ENCODE assay signal across 8 mouse cellular contexts in the genomic region with DNA sequence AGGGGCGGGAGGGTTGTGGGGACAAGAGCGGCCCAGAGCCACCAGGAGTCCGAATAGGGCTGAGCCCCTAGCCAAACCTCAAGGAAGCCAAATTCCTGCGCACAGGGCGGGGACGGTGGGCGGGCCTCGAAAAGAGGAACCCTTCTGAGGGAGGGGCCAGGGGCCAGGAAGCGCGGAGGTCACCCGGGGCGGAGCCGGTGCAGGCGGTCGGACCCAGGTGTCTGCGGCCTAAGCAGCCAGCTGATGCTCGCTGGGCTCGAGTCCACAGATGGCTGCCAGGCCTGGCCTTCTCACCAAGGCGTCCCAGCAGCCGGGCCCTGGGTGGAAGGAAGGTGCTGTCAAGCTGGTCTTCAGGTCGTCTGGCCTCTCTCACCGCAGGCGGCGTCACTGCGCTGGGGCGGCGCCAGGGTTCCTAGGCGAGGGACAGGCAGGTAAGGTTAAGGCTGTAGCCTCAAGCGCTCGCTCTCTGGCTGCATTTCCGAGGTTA. TPM values are rescaled to one million over a fixed set of nuclear protein-coding genes. Genes with fewer than 3 reads are reported as not detected.
DNase-seq lines count a peak whose midpoint lies in the region; ATAC-seq and TF ChIP-seq lines count a peak whose summit lies in the region.

No protein-coding gene starts in this region.

- H3K9ac ChIP-seq in forebrain, postnatal 0 days: no peak overlapping the region

- peaks cover 29% of the 10 kb centered on the region for H3K27me3 ChIP-seq in forebrain, embryonic 10.5 days (ENCODE audit: poor library complexity, severe bottlenecking)
- H3K27me3 ChIP-seq in forebrain, postnatal 0 days (ENCODE audit: insufficient read depth, low read length): no peaks in the 10 kb centered on the region

- DNase-seq in forebrain, embryonic 10.5 days (ENCODE audit: extremely low spot score, low spot score): peak; percentile 39
- no peak for DNase-seq in forebrain, postnatal 0 days
- peak; percentile 93 for DNase-seq in ZHBTc4 (ENCODE audit: low read depth, low spot score)
- DNase-seq in gastrocnemius, postnatal 14 days: peak; percentile 61
- DNase-seq in kidney, postnatal 25 days: peak; percentile 7 to 51
- DNase-seq in thymus, postnatal 0 days (ENCODE audit: low spot score): peak; percentile 79
- DNase-seq in frontal cortex, postnatal 14 days (ENCODE audit: low spot score in 2 of 2): no peak

- H3K4me1 ChIP-seq in forebrain, embryonic 10.5 days: peaks cover 18% of the 10 kb centered on the region
- H3K4me1 ChIP-seq in forebrain, postnatal 0 days (ENCODE audit: insufficient read depth): no peaks in the 10 kb centered on the region

- H3K4me3 ChIP-seq in forebrain, embryonic 10.5 days: peak overlapping the region; percentile 40
- H3K4me3 ChIP-seq in forebrain, postnatal 0 days (ENCODE audit: low read depth, low read length): no peak overlapping the region

- no peaks in the 10 kb centered on the region for H3K36me3 ChIP-seq in forebrain, embryonic 10.5 days (replicated peaks)
- H3K36me3 ChIP-seq in forebrain, postnatal 0 days (ENCODE audit: insufficient read depth): no peaks in the 10 kb centered on the region

- H3K4me2 ChIP-seq in forebrain, postnatal 0 days (ENCODE audit: low read depth): no peak overlapping the region

- H3K27ac ChIP-seq in forebrain, embryonic 10.5 days: peak overlapping the region; percentile 48; the same call in 1 of the 2 replicates
- no peak overlapping the region for H3K27ac ChIP-seq in forebrain, postnatal 0 days (ENCODE audit: low read depth, low read length)

- intact Hi-C loops in gastrocnemius, postnatal 14 days (cut with DNase I; ENCODE audit: low total_unique reads): no loop called here

- no peak for ATAC-seq in forebrain, postnatal 0 days
- ATAC-seq in megakaryocyte progenitor cell, adult 5-6 weeks (replicated peaks; ENCODE audit: poor library complexity): peak; percentile 87

- TF ChIP-seq CTCF in forebrain, postnatal 0 days (IDR thresholded peaks at IDR 0.05; ENCODE audit: low read depth): no peak

- WGBS in forebrain, embryonic 10.5 days: 10% methylated on average over 31 of the region's 31 CpGs
- WGBS in forebrain, postnatal 0 days: 14% methylated on average over 31 of the region's 31 CpGs

- H3K9me3 ChIP-seq in forebrain, embryonic 10.5 days: peaks cover 8% of the 10 kb centered on the region
- peaks cover 7% of the 10 kb centered on the region; the same call in 1 of the 2 replicates for H3K9me3 ChIP-seq in forebrain, postnatal 0 days (ENCODE audit: low read length)

RNA-seq across cellular contexts. Expression of gene Cdh15, which starts 22.7 kb away (rescaled TPM):
- 0.71 and 0.72 TPM in 2 replicates for polyA plus RNA-seq in forebrain, embryonic 10.5 days (2016; fragmentation: Nextera tagmentation; extraction: Ambion mirVana)
- total RNA-seq in forebrain, postnatal 0 days (2014; rRNA removed): 1.7 and 1.8 TPM in 2 replicates
- polyA plus RNA-seq in forebrain, postnatal 0 days (2015; fragmentation: Nextera tagmentation; extraction: Ambion mirVana): 2.7 and 3.3 TPM in 2 replicates
- 10 to 100 TPM; 16.2 to 20.9 TPM for total RNA-seq in gastrocnemius, postnatal 14 days (2021)
- not detected in 2 replicates for total RNA-seq in megakaryocyte progenitor cell, adult 5-6 weeks (2015)
- not detected in 2 replicates for total RNA-seq in megakaryocyte progenitor cell, adult 5-6 weeks (2017)
- 0.21 and 0.36 TPM in 2 replicates for polyA plus RNA-seq in thymus, postnatal 0 days (2015; fragmentation: Nextera tagmentation; extraction: Ambion mirVana)

Comparison
In these comparisons a context has a peak if more than half of its experiments do, and no peak if none do; other contexts are left out.
1. DNase-seq: peak in forebrain, embryonic 10.5 days (single experiment), ZHBTc4 (single experiment), gastrocnemius, postnatal 14 days (single experiment), kidney, postnatal 25 days (2 of 2) and thymus, postnatal 0 days (single experiment); none in forebrain, postnatal 0 days (single experiment) and frontal cortex, postnatal 14 days (0 of 2).